Mouse (Mus musculus): ENCODE data around the gene Zbtb14.

Gene Zbtb14

GRCm38 (mm10) chr17:69439571-69440480, 57.0 kb downstream of the Zbtb14 start:
- no peak for DNase-seq (ENCODE audit: extremely low spot score, low read depth, low spot score)
